Mouse (Mus musculus) embryonic fibroblast, embryonic 13.5 days (primary cell): ENCODE results near the gene Ppp1r36.

Experiments
- CTCF ChIP-seq: IDR thresholded peaks from 2 replicates; pipeline ENCODE4 v1.5.1; 2011; ENCODE audit warnings: mild to moderate bottlenecking, control low read depth, low read length, moderate library complexity, borderline replicate concordance; ENCODE audit not compliant: insufficient read depth
- POLR2A ChIP-seq: IDR thresholded peaks from 2 replicates; pipeline ENCODE4 v1.6.1; 2011; ENCODE audit warnings: low read depth, mild to moderate bottlenecking, control low read depth, low read length, moderate library complexity

- TF ChIP-seq POLR2A: no peak
- no peak for TF ChIP-seq CTCF
Observed at GRCm38 (mm10) chr12:76435084-76435483, 17.7 kb downstream of the Ppp1r36 start.
